ENCODE assay signal across 9 mouse cellular contexts in genomic region chrX:104200388-104200735, GRCm38 (mm10). TPM values are rescaled to one million over a fixed set of nuclear protein-coding genes. Genes with fewer than 3 reads are reported as not detected.
DNase-seq lines count a peak whose midpoint lies in the region; ATAC-seq and TF ChIP-seq lines count a peak whose summit lies in the region.
"Had no signal": no experiment of that assay in that cellular context is flagged by ENCODE, and none has a peak within 500 bp of the region (broad histone marks: within the 10 kb centered on the region; RNA-seq: fewer than 3 reads in every experiment).

No protein-coding gene starts in this region.

- H3K27ac ChIP-seq in ES-E14 (ENCODE audit: insufficient read depth, low read depth, low read length, poor library complexity, severe bottlenecking): peak overlapping the region; percentile 79; the same call in 1 of the 2 replicates
- 0 out of 2 replicates have a peak overlapping the region, but pooled peaks have one; percentile 25 for H3K27ac ChIP-seq in forebrain, embryonic 11.5 days (ENCODE audit: low read depth, low read length)
- no peak overlapping the region for H3K27ac ChIP-seq in intestine, embryonic 16.5 days (ENCODE audit: low read length)
- no peak overlapping the region for H3K27ac ChIP-seq in liver, embryonic 13.5 days

- WGBS in forebrain, embryonic 11.5 days: 36% methylated on average over 11 of the region's 37 CpGs
- WGBS in intestine, embryonic 16.5 days: 58% methylated on average over 12 of the region's 37 CpGs
- 14% methylated on average over 11 of the region's 37 CpGs for WGBS in liver, embryonic 13.5 days (ENCODE audit: insufficient replicate concordance)

- in situ Hi-C loops in ES-E14 (cut with MboI; ENCODE audit: low sequenced_read_pairs in 2 of 2, unreplicated experiment in 2 of 2): no loop called here

- H3K4me2 ChIP-seq in forebrain, embryonic 11.5 days (ENCODE audit: low read depth, low read length, severe bottlenecking): peak overlapping the region; percentile 64
- H3K4me2 ChIP-seq in intestine, embryonic 16.5 days (ENCODE audit: low read depth, low read length): peak overlapping the region; percentile 76
- peak overlapping the region; percentile 63 for H3K4me2 ChIP-seq in liver, embryonic 13.5 days

- peak overlapping the region; percentile 91 for H3K9ac ChIP-seq in ES-E14 (ENCODE audit: insufficient read depth, low read depth, low read length, poor library complexity, severe bottlenecking)
- H3K9ac ChIP-seq in forebrain, embryonic 11.5 days (ENCODE audit: low read length): peak overlapping the region; percentile 56
- peak overlapping the region; percentile 45; the same call in 1 of the 2 replicates for H3K9ac ChIP-seq in intestine, embryonic 16.5 days (ENCODE audit: low read depth, low read length)
- H3K9ac ChIP-seq in liver, embryonic 13.5 days: no peak overlapping the region

- peak overlapping the region; percentile 72 to 77 for H3K4me3 ChIP-seq in ES-E14 (ENCODE audit: insufficient read depth in 1 of 2, low read depth in 1 of 2, low read length in 2 of 2, poor library complexity in 1 of 2, severe bottlenecking in 1 of 2)
- peak overlapping the region; percentile 47 for H3K4me3 ChIP-seq in forebrain, embryonic 11.5 days (ENCODE audit: low read depth, low read length)
- H3K4me3 ChIP-seq in intestine, embryonic 16.5 days (ENCODE audit: low read length): peak overlapping the region; percentile 52
- peak overlapping the region; percentile 49 for H3K4me3 ChIP-seq in liver, embryonic 13.5 days (replicated peaks)

- H3K27me3 ChIP-seq in forebrain, embryonic 11.5 days (ENCODE audit: control insufficient read depth, insufficient read depth, low read length): peaks cover 7% of the 10 kb centered on the region
- H3K27me3 ChIP-seq in intestine, embryonic 16.5 days (replicated peaks; ENCODE audit: control insufficient read depth, insufficient read depth, low read length): peaks cover 36% of the 10 kb centered on the region
- H3K27me3 ChIP-seq in liver, embryonic 13.5 days: peaks cover 77% of the 10 kb centered on the region

- peak; percentile 73; the same call in 1 of the 2 replicates for ATAC-seq in forebrain, embryonic 11.5 days (replicated peaks; ENCODE audit: low FRiP score)
- ATAC-seq in intestine, embryonic 16.5 days: peak; percentile 69
- ATAC-seq in liver, embryonic 13.5 days (ENCODE audit: low read depth): no peak

- peaks cover 0 to 7% of the 10 kb centered on the region in 2 experiments; a peak in 1 of 4 replicates for H3K4me1 ChIP-seq in ES-E14 (ENCODE audit: control insufficient read depth in 2 of 2, insufficient read depth in 2 of 2, low read length in 2 of 2, poor library complexity in 1 of 2)
- H3K4me1 ChIP-seq in forebrain, embryonic 11.5 days (replicated peaks; ENCODE audit: control insufficient read depth, insufficient read depth, low read length): no peaks in the 10 kb centered on the region
- H3K4me1 ChIP-seq in intestine, embryonic 16.5 days (ENCODE audit: control insufficient read depth, insufficient read depth, low read length): no peaks in the 10 kb centered on the region
- no peaks in the 10 kb centered on the region for H3K4me1 ChIP-seq in liver, embryonic 13.5 days (replicated peaks)

- no peaks in the 10 kb centered on the region for H3K9me3 ChIP-seq in ES-E14 (ENCODE audit: control insufficient read depth, insufficient read depth, low read depth, low read length)
- H3K9me3 ChIP-seq in forebrain, embryonic 11.5 days (ENCODE audit: control insufficient read depth, low read length): no peaks in the 10 kb centered on the region
- H3K9me3 ChIP-seq in intestine, embryonic 16.5 days (ENCODE audit: control insufficient read depth, low read length): no peaks in the 10 kb centered on the region
- H3K9me3 ChIP-seq in liver, embryonic 13.5 days (replicated peaks): no peaks in the 10 kb centered on the region

- no peaks in the 10 kb centered on the region for H3K36me3 ChIP-seq in ES-E14 (ENCODE audit: control insufficient read depth, insufficient read depth, low read length, poor library complexity, severe bottlenecking)
- no peaks in the 10 kb centered on the region for H3K36me3 ChIP-seq in forebrain, embryonic 11.5 days (ENCODE audit: control insufficient read depth, insufficient read depth, low read length)
- H3K36me3 ChIP-seq in intestine, embryonic 16.5 days (ENCODE audit: control insufficient read depth, insufficient read depth, low read length): no peaks in the 10 kb centered on the region
- no peaks in the 10 kb centered on the region for H3K36me3 ChIP-seq in liver, embryonic 13.5 days

- peak; percentile 20 for DNase-seq in embryo, embryonic 10.5 days (ENCODE audit: low spot score)
- no peak for DNase-seq in embryo, embryonic 10 days (ENCODE audit: low spot score)
- DNase-seq in ES-E14 (ENCODE audit: low read depth, low spot score): no peak
- DNase-seq in forebrain, embryonic 11.5 days (ENCODE audit: low spot score): peak; percentile 79
- DNase-seq in liver, embryonic 13.5 days: no peak
- DNase-seq in right cerebral cortex, postnatal 10 days (ENCODE audit: low spot score in 2 of 2): peak; percentile 48 to 57
- DNase-seq in urinary bladder, postnatal 14 days (ENCODE audit: low spot score): no peak

TF ChIP-seq in ES-E14, 5 proteins besides CTCF, POLR2A, EP300 and RAD21:
- no peak for TF ChIP-seq CHD2 (IDR thresholded peaks at IDR 0.05; ENCODE audit: low read depth, low read length)
TF ChIP-seq in ES-E14: peak in this region for 0.

RNA-seq across cellular contexts. Expression of gene Nexmif, which starts 0.6 kb away (rescaled TPM):
- 12.6 TPM in 2 replicates for total RNA-seq in ES-E14 (2012; rRNA removed)
- 1.3 TPM in 2 replicates for polyA plus RNA-seq in forebrain, embryonic 11.5 days (2014; fragmentation: Nextera tagmentation; extraction: Ambion mirVana)
- 0.35 and 0.37 TPM in 2 replicates for polyA plus RNA-seq in intestine, embryonic 16.5 days (2015; fragmentation: Nextera tagmentation; extraction: Ambion mirVana)
- 0.02 and 0.03 TPM in 2 replicates for polyA plus RNA-seq in liver, embryonic 13.5 days (2015; fragmentation: Nextera tagmentation; extraction: Ambion mirVana)
- polyA plus RNA-seq: C2C12 had no signal

Comparison
In these comparisons a context has a peak if more than half of its experiments do, and no peak if none do; other contexts are left out.
1. DNase-seq: peak in embryo, embryonic 10.5 days (single experiment), forebrain, embryonic 11.5 days (single experiment) and right cerebral cortex, postnatal 10 days (2 of 2); none in embryo, embryonic 10 days (single experiment), ES-E14 (single experiment), liver, embryonic 13.5 days (single experiment) and urinary bladder, postnatal 14 days (single experiment).
2. H3K27ac ChIP-seq: peak in ES-E14 (single experiment) and forebrain, embryonic 11.5 days (single experiment); none in intestine, embryonic 16.5 days (single experiment) and liver, embryonic 13.5 days (single experiment).
3. Peak in every context shown above with its lines, with median percentiles within 50 percentile points of each other: H3K4me3 ChIP-seq and H3K4me2 ChIP-seq.